Mouse (Mus musculus): ENCODE measurements around the gene Isca2. TPM values are rescaled to one million over a fixed set of nuclear protein-coding genes. Genes with fewer than 3 reads are reported as not detected.

Gene Isca2
- polyA plus RNA-seq (2012; rRNA removed) = 69.8 and 83.7 TPM in 2 replicates

GRCm38 (mm10) chr12:84772726-84773441, at the start of gene Isca2, which contains the start of gene Npc2:
Gene Isca2, plus strand, starts transcription at chr12:84773251.
Gene Npc2, minus strand, starts transcription at chr12:84773152.
- TF ChIP-seq CTCF (IDR thresholded peaks at IDR 0.05; ENCODE audit: control insufficient read depth, insufficient read depth, insufficient replicate concordance, low read depth, low read length) (no peak), POLR2A (IDR thresholded peaks at IDR 0.05; ENCODE audit: control insufficient read depth, low read depth, low read length) (peak; percentile 91)
- H3K36me3 ChIP-seq (ENCODE audit: control insufficient read depth, insufficient read depth, low read length) = no peaks in the 10 kb centered on the region
- peak within 1 kb of the TSS; percentile 98 for H3K4me3 ChIP-seq (ENCODE audit: control insufficient read depth, low read depth, low read length)
- no peaks in the 10 kb centered on the region for H3K27me3 ChIP-seq (ENCODE audit: control insufficient read depth, insufficient read depth, low read length)
- H3K4me1 ChIP-seq (ENCODE audit: control insufficient read depth, insufficient read depth, low read length) = peaks cover 4% of the 10 kb centered on the region
- H3K27ac ChIP-seq (ENCODE audit: control insufficient read depth, insufficient read depth, low read depth, low read length) = peak within 1 kb of the TSS; percentile 97

GRCm38 (mm10) chr12:84726391-84726790, 46.7 kb upstream of the Isca2 start:
- no peaks in the 10 kb centered on the region; the same call in 1 of the 2 replicates for H3K4me1 ChIP-seq (ENCODE audit: control insufficient read depth, insufficient read depth, low read length)
- TF ChIP-seq CTCF (IDR thresholded peaks at IDR 0.05; ENCODE audit: control insufficient read depth, insufficient read depth, insufficient replicate concordance, low read depth, low read length) = no peak
- no peak for TF ChIP-seq POLR2A (IDR thresholded peaks at IDR 0.05; ENCODE audit: control insufficient read depth, low read depth, low read length)

GRCm38 (mm10) chr12:84726986-84727385, 46.1 kb upstream of the Isca2 start:
- no peak overlapping the region for H3K27ac ChIP-seq (ENCODE audit: control insufficient read depth, insufficient read depth, low read depth, low read length)
- H3K36me3 ChIP-seq (ENCODE audit: control insufficient read depth, insufficient read depth, low read length) = no peaks in the 10 kb centered on the region
- TF ChIP-seq CTCF (IDR thresholded peaks at IDR 0.05; ENCODE audit: control insufficient read depth, insufficient read depth, insufficient replicate concordance, low read depth, low read length) (no peak), POLR2A (IDR thresholded peaks at IDR 0.05; ENCODE audit: control insufficient read depth, low read depth, low read length) (no peak)
- H3K4me3 ChIP-seq (ENCODE audit: control insufficient read depth, low read depth, low read length) = no peak overlapping the region
- no peaks in the 10 kb centered on the region for H3K27me3 ChIP-seq (ENCODE audit: control insufficient read depth, insufficient read depth, low read length)
- no peaks in the 10 kb centered on the region; the same call in 1 of the 2 replicates for H3K4me1 ChIP-seq (ENCODE audit: control insufficient read depth, insufficient read depth, low read length)

More at GRCm38 (mm10) chr12:84726391-84726790, 46.7 kb upstream of the Isca2 start:
- Histone ChIP-seq H3K4me3 (ENCODE audit: control insufficient read depth, low read depth, low read length) (no peak overlapping the region), H3K27ac (ENCODE audit: control insufficient read depth, insufficient read depth, low read depth, low read length) (no peak overlapping the region), H3K36me3 (ENCODE audit: control insufficient read depth, insufficient read depth, low read length) (no peaks in the 10 kb centered on the region), H3K27me3 (ENCODE audit: control insufficient read depth, insufficient read depth, low read length) (no peaks in the 10 kb centered on the region)

- Histone ChIP-seq H3K27ac (ENCODE audit: control insufficient read depth, insufficient read depth, low read depth, low read length) (no peak overlapping the region), H3K27me3 (ENCODE audit: control insufficient read depth, insufficient read depth, low read length) (no peaks in the 10 kb centered on the region), H3K4me3 (ENCODE audit: control insufficient read depth, low read depth, low read length) (no peak overlapping the region), H3K36me3 (ENCODE audit: control insufficient read depth, insufficient read depth, low read length) (no peaks in the 10 kb centered on the region), H3K4me1 (ENCODE audit: control insufficient read depth, insufficient read depth, low read length) (no peaks in the 10 kb centered on the region; the same call in 1 of the 2 replicates)
- TF ChIP-seq POLR2A (IDR thresholded peaks at IDR 0.05; ENCODE audit: control insufficient read depth, low read depth, low read length) (no peak), CTCF (IDR thresholded peaks at IDR 0.05; ENCODE audit: control insufficient read depth, insufficient read depth, insufficient replicate concordance, low read depth, low read length) (no peak)
These were observed 45.6 kb upstream of the Isca2 start for GRCm38 (mm10) chr12:84727434-84727833.

- H3K4me3 ChIP-seq (ENCODE audit: control insufficient read depth, low read depth, low read length) = no peak overlapping the region
- no peak for TF ChIP-seq CTCF (IDR thresholded peaks at IDR 0.05; ENCODE audit: control insufficient read depth, insufficient read depth, insufficient replicate concordance, low read depth, low read length)
- no peak for TF ChIP-seq POLR2A (IDR thresholded peaks at IDR 0.05; ENCODE audit: control insufficient read depth, low read depth, low read length)
- H3K27ac ChIP-seq (ENCODE audit: control insufficient read depth, insufficient read depth, low read depth, low read length) = no peak overlapping the region
These were observed 44.6 kb upstream of the Isca2 start for GRCm38 (mm10) chr12:84728421-84728820.

GRCm38 (mm10) chr12:84733366-84733765, 39.7 kb upstream of the Isca2 start:
- TF ChIP-seq CTCF (IDR thresholded peaks at IDR 0.05; ENCODE audit: control insufficient read depth, insufficient read depth, insufficient replicate concordance, low read depth, low read length) = no peak
- no peak for TF ChIP-seq POLR2A (IDR thresholded peaks at IDR 0.05; ENCODE audit: control insufficient read depth, low read depth, low read length)
- no peak overlapping the region for H3K4me3 ChIP-seq (ENCODE audit: control insufficient read depth, low read depth, low read length)
- H3K27me3 ChIP-seq (ENCODE audit: control insufficient read depth, insufficient read depth, low read length) = no peaks in the 10 kb centered on the region
- no peak overlapping the region for H3K27ac ChIP-seq (ENCODE audit: control insufficient read depth, insufficient read depth, low read depth, low read length)
- H3K4me1 ChIP-seq (ENCODE audit: control insufficient read depth, insufficient read depth, low read length) = no peaks in the 10 kb centered on the region; the same call in 1 of the 2 replicates
- H3K36me3 ChIP-seq (ENCODE audit: control insufficient read depth, insufficient read depth, low read length) = no peaks in the 10 kb centered on the region

More at GRCm38 (mm10) chr12:84728421-84728820, 44.6 kb upstream of the Isca2 start:
- no peaks in the 10 kb centered on the region for H3K36me3 ChIP-seq (ENCODE audit: control insufficient read depth, insufficient read depth, low read length)
- H3K27me3 ChIP-seq (ENCODE audit: control insufficient read depth, insufficient read depth, low read length) = no peaks in the 10 kb centered on the region
- no peaks in the 10 kb centered on the region; the same call in 1 of the 2 replicates for H3K4me1 ChIP-seq (ENCODE audit: control insufficient read depth, insufficient read depth, low read length)

GRCm38 (mm10) chr12:84743496-84743895, 29.6 kb upstream of the Isca2 start:
- Histone ChIP-seq H3K27ac (ENCODE audit: control insufficient read depth, insufficient read depth, low read depth, low read length) (no peak overlapping the region), H3K4me3 (ENCODE audit: control insufficient read depth, low read depth, low read length) (no peak overlapping the region), H3K4me1 (ENCODE audit: control insufficient read depth, insufficient read depth, low read length) (no peaks in the 10 kb centered on the region), H3K27me3 (ENCODE audit: control insufficient read depth, insufficient read depth, low read length) (no peaks in the 10 kb centered on the region), H3K36me3 (ENCODE audit: control insufficient read depth, insufficient read depth, low read length) (no peaks in the 10 kb centered on the region)
- TF ChIP-seq POLR2A (IDR thresholded peaks at IDR 0.05; ENCODE audit: control insufficient read depth, low read depth, low read length) (no peak), CTCF (IDR thresholded peaks at IDR 0.05; ENCODE audit: control insufficient read depth, insufficient read depth, insufficient replicate concordance, low read depth, low read length) (no peak)

All from testis, adult 2 months (tissue).